Mouse (Mus musculus) heart, postnatal 0 days (tissue): ENCODE measurements around the gene Rnf150. TPM values are rescaled to one million over a fixed set of nuclear protein-coding genes. Genes with fewer than 3 reads are reported as not detected.

ENCODE experiments used
- ATAC-seq: fragments of 200-750 bp; cut with Nextera tagmentation; 2 replicates; pipeline ENCODE4 v1.8.0; 2017; ENCODE audit warnings: low read depth, moderate number of reproducible peaks, moderate library complexity; ENCODE audit not compliant: insufficient read depth
- DNase-seq: peaks from one replicate; pipeline ENCODE4 v3.0.0-alpha.2; 2016; ENCODE audit warnings: low spot score
- H3K27ac ChIP-seq: fragments of 300-500 bp; sonication (generic); 2 replicates; pipeline ENCODE4 v1.5.1; 2014; ENCODE audit warnings: low read depth, mild to moderate bottlenecking
- H3K27me3 ChIP-seq: fragments of 300-500 bp; sonication (generic); 2 replicates; pipeline ENCODE4 v1.6.1; 2014; ENCODE audit warnings: low read length, mixed read lengths; ENCODE audit not compliant: control insufficient read depth, insufficient read depth
- H3K36me3 ChIP-seq: fragments of 300-500 bp; sonication (generic); replicated peaks from 2 replicates; pipeline ENCODE4 v1.6.1; 2014; ENCODE audit warnings: low read length, mixed read lengths; ENCODE audit not compliant: control insufficient read depth, insufficient read depth
- H3K4me1 ChIP-seq: fragments of 300-500 bp; sonication (generic); 2 replicates; pipeline ENCODE4 v1.6.1; 2014; ENCODE audit warnings: antibody characterized with exemption; ENCODE audit not compliant: control insufficient read depth, insufficient read depth
- H3K4me2 ChIP-seq: fragments of 300-500 bp; sonication (generic); 2 replicates; pipeline ENCODE4 v1.6.1; 2014; ENCODE audit warnings: low read depth, mild to moderate bottlenecking, low read length, moderate library complexity
- H3K4me3 ChIP-seq: fragments of 300-500 bp; sonication (generic); 2 replicates; pipeline ENCODE4 v1.5.1; 2014; ENCODE audit warnings: low read depth, low read length
- H3K9ac ChIP-seq: fragments of 300-500 bp; sonication (generic); replicated peaks from 2 replicates; pipeline ENCODE4 v1.6.1; 2014; ENCODE audit warnings: low read depth, low read length, mixed read lengths
- H3K9me3 ChIP-seq: fragments of 300-500 bp; sonication (generic); replicated peaks from 2 replicates; pipeline ENCODE4 v1.6.1; 2016; ENCODE audit warnings: low read length; ENCODE audit not compliant: control insufficient read depth
- CTCF ChIP-seq: IDR thresholded peaks from 2 replicates; pipeline ENCODE4 v1.5.1; 2016; ENCODE audit warnings: antibody characterized with exemption, control low read depth, low read depth
- EP300 ChIP-seq: IDR thresholded peaks from 2 replicates; pipeline ENCODE4 v1.6.1; 2016; ENCODE audit warnings: antibody characterized with exemption, low read depth
- WGBS: fragments of 180-500 bp; shearing (Covaris S2); extraction: QIAGEN DNeasy Blood & Tissue Kit; methylation state at CpG from one replicate; pipeline ENCODE4 v1.1.7; 2014; 5-methylcytosine and 5-hydroxymethylcytosine counted together
- polyA plus RNA-seq: library from polyadenylated mRNA; unstranded; fragments of >200 nt; fragmentation: Nextera tagmentation; extraction: Ambion mirVana; gene quantifications from 2 replicates; pipeline ENCODE4 v1.2.1, GENCODE M21; 2015
- total RNA-seq: library from RNA; depleted of rRNA; stranded (reverse); fragments of >200 nt; gene quantifications from 2 replicates; pipeline ENCODE4 v1.2.3, GENCODE M21; 2014; ENCODE audit warnings: low replicate concordance; rRNA removed

Gene Rnf150
- total and polyA plus RNA-seq, 2 experiments from 2014 or later = 0.75 to 3.5 TPM

DNA sequence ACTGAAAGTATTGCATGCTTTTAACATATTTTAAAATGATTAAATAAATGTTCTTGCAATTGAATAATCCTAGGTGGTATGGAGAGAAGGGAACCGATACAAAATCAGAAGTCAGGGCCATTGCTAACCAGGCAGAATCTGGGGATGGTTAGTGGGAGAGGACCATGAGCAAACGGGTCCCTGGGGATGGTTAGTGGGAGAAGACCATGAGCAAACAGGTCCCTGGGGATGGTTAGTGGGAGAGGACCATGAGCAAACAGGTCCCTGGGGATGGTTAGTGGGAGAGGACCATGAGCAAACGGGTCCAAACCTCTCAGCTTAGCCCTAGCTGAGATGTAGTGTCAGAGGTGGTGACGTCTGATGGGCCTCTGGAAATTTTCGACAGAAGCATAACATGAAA, 247.0 kb downstream of the Rnf150 start:
- Histone ChIP-seq H3K9me3 (0 out of 2 replicates have a peak, but pooled peaks cover 11% of the 10 kb centered on the region), H3K4me2 (no peak overlapping the region), H3K4me1 (no peaks in the 10 kb centered on the region), H3K36me3 (no peaks in the 10 kb centered on the region), H3K27me3 (no peaks in the 10 kb centered on the region), H3K9ac (no peak overlapping the region), H3K27ac (no peak overlapping the region), H3K4me3 (no peak overlapping the region)
- DNase-seq (no peak), ATAC-seq (no peak)
- 74% methylated on average over 5 of the region's 5 CpGs for WGBS
- TF ChIP-seq CTCF (no peak), EP300 (no peak)

- no peak overlapping the region for H3K4me2 ChIP-seq
- H3K27me3 ChIP-seq = no peaks in the 10 kb centered on the region
- no peaks in the 10 kb centered on the region for H3K36me3 ChIP-seq
- H3K9ac ChIP-seq = no peak overlapping the region
- TF ChIP-seq EP300 = no peak
- no peaks in the 10 kb centered on the region for H3K9me3 ChIP-seq
- WGBS = 31% methylated on average over 2 of the region's 2 CpGs
- no peak overlapping the region for H3K4me3 ChIP-seq
- H3K4me1 ChIP-seq = peaks cover 11% of the 10 kb centered on the region
- no peak overlapping the region for H3K27ac ChIP-seq
- DNase-seq (no peak), ATAC-seq (no peak)
Observed at GRCm38 (mm10) chr8:83135086-83135485, 271.9 kb downstream of the Rnf150 start.

DNA sequence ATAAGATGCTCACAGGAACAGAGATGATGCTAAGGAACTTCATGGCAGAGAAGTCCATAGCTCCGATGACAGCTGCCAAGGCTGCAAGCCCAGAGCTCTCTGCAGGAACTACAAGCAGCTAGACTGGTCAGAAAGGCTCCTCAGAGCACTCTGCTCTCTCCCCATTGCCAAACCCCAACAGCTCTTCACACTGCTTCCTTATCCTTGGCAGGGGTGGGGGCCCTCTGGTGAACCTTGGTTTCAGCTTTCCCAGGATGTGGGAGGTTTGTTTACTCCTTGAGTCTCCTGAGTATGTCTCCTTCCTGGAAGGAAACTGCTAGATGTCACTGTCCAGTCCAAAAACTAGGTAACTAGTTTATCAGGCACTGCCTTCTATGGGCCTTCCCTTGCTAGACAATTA, 276.9 kb downstream of the Rnf150 start:
- Histone ChIP-seq H3K4me2 (no peak overlapping the region), H3K9ac (no peak overlapping the region), H3K27ac (no peak overlapping the region), H3K4me1 (peaks cover 4% of the 10 kb centered on the region), H3K9me3 (no peaks in the 10 kb centered on the region), H3K4me3 (no peak overlapping the region), H3K27me3 (no peaks in the 10 kb centered on the region), H3K36me3 (no peaks in the 10 kb centered on the region)
- TF ChIP-seq EP300 = no peak
- TF ChIP-seq CTCF = no peak
- ATAC-seq (peak; percentile 47), DNase-seq (peak; percentile 14)
- 50% methylated on average over 1 of the region's 1 CpGs for WGBS

DNA sequence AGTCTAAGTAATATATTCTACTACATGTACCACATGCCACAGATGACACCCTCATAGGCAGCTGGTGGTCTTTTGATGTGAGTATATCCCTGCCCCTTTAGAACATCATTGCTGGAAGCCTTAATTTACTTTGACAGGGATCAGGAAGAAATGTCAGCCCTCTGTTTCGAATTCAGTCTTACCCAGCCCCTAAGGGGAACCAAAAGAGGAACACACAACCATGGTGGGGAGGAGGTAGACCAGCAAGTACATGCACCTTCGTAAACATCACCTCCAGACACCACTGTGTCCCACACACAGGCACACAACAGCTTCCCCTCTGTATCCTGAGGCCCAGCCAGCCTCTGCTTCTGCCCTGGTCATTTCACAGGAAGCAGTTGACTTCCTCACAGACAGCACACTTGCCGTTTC, 277.6 kb downstream of the Rnf150 start:
- Histone ChIP-seq H3K4me2 (no peak overlapping the region), H3K36me3 (no peaks in the 10 kb centered on the region), H3K4me1 (no peaks in the 10 kb centered on the region; the same call in 1 of the 2 replicates), H3K9ac (no peak overlapping the region), H3K27me3 (no peaks in the 10 kb centered on the region), H3K4me3 (no peak overlapping the region), H3K9me3 (no peaks in the 10 kb centered on the region), H3K27ac (peak overlapping the region; percentile 30; the same call in 1 of the 2 replicates)
- DNase-seq = no peak
- ATAC-seq = no peak
- WGBS = 58% methylated on average over 3 of the region's 3 CpGs
- TF ChIP-seq CTCF = no peak
- TF ChIP-seq EP300 = no peak

Other genes starting within 250 kb of the Rnf150 start
- 13.4 and 14.2 TPM in 2 replicates for gene Zfp330, start 89.2 kb upstream of the Rnf150 start, total RNA-seq
- 31.9 and 35.2 TPM in 2 replicates for gene Zfp330, start 89.2 kb upstream of the Rnf150 start, polyA plus RNA-seq